Mouse (Mus musculus): Measurements from ENCODE around the gene Ptprm. TPM values are rescaled to one million over a fixed set of nuclear protein-coding genes. Genes with fewer than 3 reads are reported as not detected.

Ptprm gene
- total RNA-seq, 1 experiment from 2014 or later = not detected

GRCm38 (mm10) chr17:67303326-67304099 lies 50.7 kb downstream of the Ptprm start:
- ATAC-seq (replicated peaks in 1 of 2; ENCODE audit: insufficient read depth in 1 of 2, low FRiP score in 2 of 2, low TSS enrichment in 1 of 2, low read depth in 1 of 2, poor library complexity in 2 of 2, severe bottlenecking in 2 of 2) = no peak

- no peak for ATAC-seq (replicated peaks in 1 of 2; ENCODE audit: insufficient read depth in 1 of 2, low FRiP score in 2 of 2, low TSS enrichment in 1 of 2, low read depth in 1 of 2, poor library complexity in 2 of 2, severe bottlenecking in 2 of 2)
These were observed 51.7 kb downstream of the Ptprm start for GRCm38 (mm10) chr17:67302569-67302968.

GRCm38 (mm10) chr17:67302074-67302473 lies 52.2 kb downstream of the Ptprm start:
- no peak for ATAC-seq (replicated peaks in 1 of 2; ENCODE audit: insufficient read depth in 1 of 2, low FRiP score in 2 of 2, low TSS enrichment in 1 of 2, low read depth in 1 of 2, poor library complexity in 2 of 2, severe bottlenecking in 2 of 2)

GRCm38 (mm10) chr17:67301367-67301766 lies 52.9 kb downstream of the Ptprm start:
- no peak for ATAC-seq (replicated peaks in 1 of 2; ENCODE audit: insufficient read depth in 1 of 2, low FRiP score in 2 of 2, low TSS enrichment in 1 of 2, low read depth in 1 of 2, poor library complexity in 2 of 2, severe bottlenecking in 2 of 2)

GRCm38 (mm10) chr17:67298269-67298798 lies 55.9 kb downstream of the Ptprm start:
- no peak for ATAC-seq (replicated peaks in 1 of 2; ENCODE audit: insufficient read depth in 1 of 2, low FRiP score in 2 of 2, low TSS enrichment in 1 of 2, low read depth in 1 of 2, poor library complexity in 2 of 2, severe bottlenecking in 2 of 2)

- no peak for ATAC-seq (replicated peaks in 1 of 2; ENCODE audit: insufficient read depth in 1 of 2, low FRiP score in 2 of 2, low TSS enrichment in 1 of 2, low read depth in 1 of 2, poor library complexity in 2 of 2, severe bottlenecking in 2 of 2)
These were observed 57.4 kb downstream of the Ptprm start for GRCm38 (mm10) chr17:67296604-67297595.

GRCm38 (mm10) chr17:67290662-67291240 lies 63.5 kb downstream of the Ptprm start:
- no peak for ATAC-seq (replicated peaks in 1 of 2; ENCODE audit: insufficient read depth in 1 of 2, low FRiP score in 2 of 2, low TSS enrichment in 1 of 2, low read depth in 1 of 2, poor library complexity in 2 of 2, severe bottlenecking in 2 of 2)

GRCm38 (mm10) chr17:67287501-67287900 lies 66.8 kb downstream of the Ptprm start:
- ATAC-seq (replicated peaks in 1 of 2; ENCODE audit: insufficient read depth in 1 of 2, low FRiP score in 2 of 2, low TSS enrichment in 1 of 2, low read depth in 1 of 2, poor library complexity in 2 of 2, severe bottlenecking in 2 of 2) = no peak

GRCm38 (mm10) chr17:67281640-67282170 lies 72.6 kb downstream of the Ptprm start:
- ATAC-seq (replicated peaks in 1 of 2; ENCODE audit: insufficient read depth in 1 of 2, low FRiP score in 2 of 2, low TSS enrichment in 1 of 2, low read depth in 1 of 2, poor library complexity in 2 of 2, severe bottlenecking in 2 of 2) = no peak

- ATAC-seq (replicated peaks in 1 of 2; ENCODE audit: insufficient read depth in 1 of 2, low FRiP score in 2 of 2, low TSS enrichment in 1 of 2, low read depth in 1 of 2, poor library complexity in 2 of 2, severe bottlenecking in 2 of 2) = no peak
These were observed 76.9 kb downstream of the Ptprm start for GRCm38 (mm10) chr17:67277124-67277910.

- peak; percentile 74 to 79 for ATAC-seq (replicated peaks in 1 of 2; ENCODE audit: insufficient read depth in 1 of 2, low FRiP score in 2 of 2, low TSS enrichment in 1 of 2, low read depth in 1 of 2, poor library complexity in 2 of 2, severe bottlenecking in 2 of 2)
These were observed 79.6 kb downstream of the Ptprm start for GRCm38 (mm10) chr17:67274531-67275094.

- ATAC-seq (replicated peaks in 1 of 2; ENCODE audit: insufficient read depth in 1 of 2, low FRiP score in 2 of 2, low TSS enrichment in 1 of 2, low read depth in 1 of 2, poor library complexity in 2 of 2, severe bottlenecking in 2 of 2) = no peak
These were observed 81.3 kb downstream of the Ptprm start for GRCm38 (mm10) chr17:67272928-67273327.

GRCm38 (mm10) chr17:67268475-67269080 lies 85.7 kb downstream of the Ptprm start:
- ATAC-seq (replicated peaks in 1 of 2; ENCODE audit: insufficient read depth in 1 of 2, low FRiP score in 2 of 2, low TSS enrichment in 1 of 2, low read depth in 1 of 2, poor library complexity in 2 of 2, severe bottlenecking in 2 of 2) = no peak

GRCm38 (mm10) chr17:67266270-67266669 lies 88.0 kb downstream of the Ptprm start:
- ATAC-seq (replicated peaks in 1 of 2; ENCODE audit: insufficient read depth in 1 of 2, low FRiP score in 2 of 2, low TSS enrichment in 1 of 2, low read depth in 1 of 2, poor library complexity in 2 of 2, severe bottlenecking in 2 of 2) = peak; percentile 88 to 90

- no peak for ATAC-seq (replicated peaks in 1 of 2; ENCODE audit: insufficient read depth in 1 of 2, low FRiP score in 2 of 2, low TSS enrichment in 1 of 2, low read depth in 1 of 2, poor library complexity in 2 of 2, severe bottlenecking in 2 of 2)
These were observed 88.7 kb downstream of the Ptprm start for GRCm38 (mm10) chr17:67265520-67265919.

GRCm38 (mm10) chr17:67264716-67265115 lies 89.5 kb downstream of the Ptprm start:
- ATAC-seq (replicated peaks in 1 of 2; ENCODE audit: insufficient read depth in 1 of 2, low FRiP score in 2 of 2, low TSS enrichment in 1 of 2, low read depth in 1 of 2, poor library complexity in 2 of 2, severe bottlenecking in 2 of 2) = no peak

All from hematopoietic stem cell, adult 5-6 weeks (primary cell).